Mouse (Mus musculus) limb, embryonic 14.5 days (tissue): Measurements from ENCODE around the gene S100b. TPM values are rescaled to one million over a fixed set of nuclear protein-coding genes. Genes with fewer than 3 reads are reported as not detected.
A peak's percentile ranks its signal among the peaks of the same experiment; 100 is the strongest.

ENCODE experiments used
- ATAC-seq: fragments of 200-750 bp; cut with Nextera tagmentation; 2 replicates; pipeline ENCODE4 v1.8.0; 2017; ENCODE audit warnings: low read depth, moderate number of reproducible peaks, moderate TSS enrichment; ENCODE audit not compliant: low FRiP score
- DNase-seq: peaks from one replicate; pipeline ENCODE4 v3.0.0-alpha.2; 2015; ENCODE audit warnings: low spot score
- H3K27ac ChIP-seq: fragments of 300-500 bp; sonication (generic); replicated peaks from 2 replicates; pipeline ENCODE4 v1.5.1; 2014; ENCODE audit warnings: low read depth, mild to moderate bottlenecking, low read length, moderate library complexity, mixed read lengths
- H3K27me3 ChIP-seq: fragments of 300-500 bp; sonication (generic); 2 replicates; pipeline ENCODE4 v1.6.1; 2014; ENCODE audit warnings: low read length, mixed read lengths; ENCODE audit not compliant: control insufficient read depth, insufficient read depth
- H3K36me3 ChIP-seq: fragments of 300-500 bp; sonication (generic); 2 replicates; pipeline ENCODE4 v1.6.1; 2014; ENCODE audit warnings: mild to moderate bottlenecking, low read length, moderate library complexity, mixed read lengths; ENCODE audit not compliant: control insufficient read depth, insufficient read depth
- H3K4me1 ChIP-seq: fragments of 300-500 bp; sonication (generic); 2 replicates; pipeline ENCODE4 v1.6.1; 2014; ENCODE audit warnings: antibody characterized with exemption, low read length, mixed read lengths; ENCODE audit not compliant: control insufficient read depth, insufficient read depth
- H3K4me2 ChIP-seq: fragments of 300-500 bp; sonication (generic); replicated peaks from 2 replicates; pipeline ENCODE4 v1.6.1; 2014; ENCODE audit warnings: low read depth, mild to moderate bottlenecking, low read length, moderate library complexity; ENCODE audit not compliant: severe bottlenecking
- H3K4me3 ChIP-seq: fragments of 300-500 bp; sonication (generic); replicated peaks from 2 replicates; pipeline ENCODE4 v1.5.1; 2014; ENCODE audit warnings: low read length
- H3K9ac ChIP-seq: fragments of 300-500 bp; sonication (generic); 2 replicates; pipeline ENCODE4 v1.6.1; 2014; ENCODE audit warnings: mild to moderate bottlenecking, low read depth, low read length, moderate library complexity; ENCODE audit not compliant: severe bottlenecking
- H3K9me3 ChIP-seq: fragments of 300-500 bp; sonication (generic); 2 replicates; pipeline ENCODE4 v1.6.1; 2016; ENCODE audit warnings: low read length; ENCODE audit not compliant: control insufficient read depth
- POLR2A ChIP-seq: fragments of 200-500 bp; IDR thresholded peaks from 2 replicates; pipeline ENCODE4 v1.8.0; 2012; ENCODE audit warnings: inconsistent platforms, mild to moderate bottlenecking, moderate library complexity, borderline replicate concordance; ENCODE audit not compliant: insufficient read depth, insufficient read length; ENCODE audit errors: extremely low read depth
- WGBS: fragments of 180-500 bp; shearing (Covaris S2); extraction: QIAGEN DNeasy Blood & Tissue Kit; methylation state at CpG from one replicate; pipeline ENCODE4 v1.1.7; 2014; 5-methylcytosine and 5-hydroxymethylcytosine counted together
- polyA plus RNA-seq, 2 experiments: library from polyadenylated mRNA; depleted of rRNA in 1 of 2; stranded (reverse) in 1 of 2; unstranded in 1 of 2; fragments of >200 nt; fragmentation: Nextera tagmentation in 1 of 2; extraction: Ambion mirVana in 1 of 2; gene quantifications; 2 replicates each; pipeline versions ENCODE4 v1.2.1 to v1.2.3; 2012 to 2014

S100b gene
- polyA plus RNA-seq (2012; rRNA removed), result 20.1 and 21.5 TPM in 2 replicates
- polyA plus RNA-seq (2014; fragmentation: Nextera tagmentation; extraction: Ambion mirVana), result 8.5 and 9.9 TPM in 2 replicates

- 0 out of 2 replicates have a peak within 1 kb of the TSS, but pooled peaks have one; percentile 18 for H3K9ac ChIP-seq
- no peaks in the 10 kb centered on the region for H3K36me3 ChIP-seq
- H3K4me1 ChIP-seq, result peaks cover 13% of the 10 kb centered on the region
- DNase-seq (peak; percentile 78), ATAC-seq (peak; percentile 77)
- H3K27me3 ChIP-seq, result no peaks in the 10 kb centered on the region
- H3K9me3 ChIP-seq, result no peaks in the 10 kb centered on the region
- H3K4me2 ChIP-seq, result peak within 1 kb of the TSS; percentile 31; the same call in 1 of the 2 replicates
- WGBS, result 38% methylated on average over 4 of the region's 4 CpGs
- H3K27ac ChIP-seq, result peak within 1 kb of the TSS; percentile 68
- peak within 1 kb of the TSS; percentile 1 for H3K4me3 ChIP-seq
- no peak for TF ChIP-seq POLR2A
Measured at GRCm38 (mm10) chr10:76253536-76253935, at the start of gene S100b. Gene S100b, plus strand, starts transcription at chr10:76253853.

GRCm38 (mm10) chr10:76207262-76207796, 46.3 kb upstream of the S100b start:
- no peak for TF ChIP-seq POLR2A
- Histone ChIP-seq H3K9me3 (no peaks in the 10 kb centered on the region), H3K4me2 (no peak overlapping the region), H3K27me3 (no peaks in the 10 kb centered on the region), H3K4me1 (no peaks in the 10 kb centered on the region), H3K27ac (no peak overlapping the region), H3K9ac (no peak overlapping the region), H3K4me3 (no peak overlapping the region), H3K36me3 (peaks cover 44% of the 10 kb centered on the region)
- ATAC-seq (no peak), DNase-seq (no peak)
- 87% methylated on average over 13 of the region's 13 CpGs for WGBS

DNA sequence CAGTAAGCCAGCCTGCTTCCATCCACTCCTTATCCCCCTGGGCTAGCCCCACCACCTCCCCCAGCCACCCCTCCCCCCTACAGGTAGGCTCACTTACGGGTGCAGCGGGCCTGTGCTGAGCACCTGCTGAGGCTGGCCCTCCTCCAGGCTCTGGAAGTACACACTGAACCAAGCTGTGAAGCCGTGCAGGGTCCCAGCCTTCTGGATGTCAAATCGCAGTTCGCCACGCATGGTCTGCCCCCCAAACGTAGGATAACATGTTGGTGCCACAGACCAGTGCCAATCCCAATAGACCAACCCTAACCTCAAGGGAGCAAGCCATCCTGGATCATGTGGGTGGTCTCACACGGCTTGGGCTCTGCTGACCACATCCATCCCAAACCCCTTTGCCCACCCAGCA, 44.4 kb upstream of the S100b start:
- Histone ChIP-seq H3K4me1 (no peaks in the 10 kb centered on the region), H3K27ac (no peak overlapping the region), H3K36me3 (peaks cover 55% of the 10 kb centered on the region), H3K9ac (no peak overlapping the region), H3K9me3 (peaks cover under 1% of the 10 kb centered on the region; the same call in 1 of the 2 replicates), H3K4me2 (no peak overlapping the region), H3K4me3 (no peak overlapping the region), H3K27me3 (no peaks in the 10 kb centered on the region)
- ATAC-seq (no peak), DNase-seq (no peak)
- 88% methylated on average over 8 of the region's 8 CpGs for WGBS
- TF ChIP-seq POLR2A, result no peak

GRCm38 (mm10) chr10:76210806-76211205, 42.8 kb upstream of the S100b start:
- DNase-seq (no peak), ATAC-seq (no peak)
- Histone ChIP-seq H3K27ac (no peak overlapping the region), H3K27me3 (no peaks in the 10 kb centered on the region), H3K36me3 (peaks cover 70% of the 10 kb centered on the region), H3K9ac (no peak overlapping the region), H3K9me3 (peaks cover 16% of the 10 kb centered on the region; the same call in 1 of the 2 replicates), H3K4me2 (no peak overlapping the region), H3K4me1 (no peaks in the 10 kb centered on the region), H3K4me3 (no peak overlapping the region)
- TF ChIP-seq POLR2A, result no peak
- 97% methylated on average over 7 of the region's 7 CpGs for WGBS

GRCm38 (mm10) chr10:76212121-76212520, 41.5 kb upstream of the S100b start:
- no peak for TF ChIP-seq POLR2A
- Histone ChIP-seq H3K36me3 (peaks cover 76% of the 10 kb centered on the region), H3K4me2 (no peak overlapping the region), H3K9ac (no peak overlapping the region), H3K4me1 (no peaks in the 10 kb centered on the region), H3K4me3 (no peak overlapping the region), H3K27me3 (no peaks in the 10 kb centered on the region), H3K9me3 (peaks cover 16% of the 10 kb centered on the region; the same call in 1 of the 2 replicates), H3K27ac (no peak overlapping the region)
- DNase-seq (no peak), ATAC-seq (no peak)
- WGBS, result 91% methylated on average over 6 of the region's 6 CpGs

DNA sequence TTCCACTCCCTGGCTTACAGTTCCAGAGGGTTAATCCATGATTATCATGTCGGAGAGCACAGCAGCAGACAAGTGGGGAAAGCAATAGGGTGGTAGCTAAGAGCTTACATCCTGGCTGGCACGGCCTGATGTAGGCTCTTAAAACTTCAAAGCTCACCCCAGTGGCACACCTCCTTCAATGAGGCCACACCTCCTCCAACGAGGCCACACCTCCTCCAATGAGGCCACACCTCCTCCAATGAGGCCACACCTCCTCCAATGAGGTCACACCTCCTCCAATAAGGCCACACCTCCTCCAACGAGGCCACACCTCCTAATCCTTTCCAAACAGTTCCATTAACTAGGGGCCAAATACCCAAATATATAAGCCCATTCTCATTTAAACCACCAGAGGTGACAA, 39.5 kb upstream of the S100b start:
- Histone ChIP-seq H3K27ac (no peak overlapping the region), H3K4me1 (no peaks in the 10 kb centered on the region), H3K36me3 (peaks cover 75% of the 10 kb centered on the region), H3K27me3 (no peaks in the 10 kb centered on the region), H3K9me3 (peaks cover 16% of the 10 kb centered on the region; the same call in 1 of the 2 replicates), H3K9ac (no peak overlapping the region), H3K4me2 (no peak overlapping the region), H3K4me3 (no peak overlapping the region)
- 87% methylated on average over 4 of the region's 4 CpGs for WGBS
- TF ChIP-seq POLR2A, result no peak
- no peak for ATAC-seq
- DNase-seq, result no peak
